Mouse (Mus musculus) kidney, adult 2 months (tissue): ENCODE measurements at regions not wholly inside any gene's neighbourhood (a gene's known extent, or its start where the extent isn't known, plus 50 kb on each side); places are given as distances from the start of the nearest gene placed in this dataset.

Experiments
- CTCF ChIP-seq: fragments of 200-500 bp; conservative IDR thresholded peaks from 2 replicates; pipeline ENCODE4 v1.5.1; 2011; ENCODE audit warnings: low read depth, mild to moderate bottlenecking, control low read depth, low read length, moderate library complexity, mixed read lengths; ENCODE audit not compliant: insufficient read depth, insufficient read length
- POLR2A ChIP-seq: fragments of 200-500 bp; IDR thresholded peaks from one replicate; pipeline ENCODE4 v1.6.1; 2011; ENCODE audit warnings: low read depth, low read length, control low read depth

DNA sequence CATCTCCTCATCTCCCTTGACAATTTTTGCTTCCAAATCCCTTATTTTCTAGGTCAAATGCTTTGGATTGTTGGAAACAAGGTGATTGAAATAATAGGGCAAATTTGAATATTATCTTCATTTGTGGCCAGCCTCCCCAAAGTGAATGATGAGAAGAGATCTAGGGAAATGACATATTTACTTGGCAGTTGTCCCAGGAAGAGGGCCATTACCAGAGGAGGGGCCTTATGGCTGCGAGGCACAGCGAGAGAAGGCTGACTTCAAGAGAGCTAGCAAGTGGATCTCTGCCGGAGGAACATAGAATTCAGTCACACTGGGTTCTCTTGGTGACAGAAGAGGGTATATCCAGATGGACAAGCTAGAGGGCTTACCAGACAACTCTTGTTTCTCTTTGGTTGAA is 390.9 kb downstream of the Rps24 start:
- TF ChIP-seq POLR2A (no peak), CTCF (no peak)
